Mouse (Mus musculus): ENCODE results near the gene Olfr30.
"Not testable (repeated sequence)": the region's sequence is repeated elsewhere in the genome, so short reads cannot be mapped to it uniquely, and the experiment has no call there.

Gene Olfr30

GRCm38 (mm10) chr11:58462170-58462569, at the start of gene Olfr30:
Gene Olfr30 (minus strand): TSS chr11:58462270.
- DNase-seq = no peak

- not testable (repeated sequence) for DNase-seq
These were observed 47.0 kb upstream of the Olfr30 start for GRCm38 (mm10) chr11:58509058-58509457.

GRCm38 (mm10) chr11:58502472-58502871, 40.4 kb upstream of the Olfr30 start, which contains the start of gene Olfr331:
Gene Olfr331 (minus strand): TSS chr11:58502572.
- DNase-seq = not testable (repeated sequence)

- no peak for DNase-seq
These were observed 37.2 kb upstream of the Olfr30 start for GRCm38 (mm10) chr11:58499290-58499689.

- no peak for DNase-seq
These were observed 36.7 kb upstream of the Olfr30 start for GRCm38 (mm10) chr11:58498761-58499160.

- DNase-seq = no peak
These were observed 30.4 kb upstream of the Olfr30 start, which contains the start of gene Olfr332 for GRCm38 (mm10) chr11:58492455-58492854. Gene Olfr332 (minus strand): TSS chr11:58492555.

GRCm38 (mm10) chr11:58453592-58453991, 8.5 kb downstream of the Olfr30 start:
- DNase-seq = no peak

- DNase-seq = no peak
These were observed 9.3 kb downstream of the Olfr30 start, which contains the start of gene Lypd9 for GRCm38 (mm10) chr11:58452759-58453158. Gene Lypd9 (minus strand): TSS chr11:58452923.

- DNase-seq = no peak
These were observed 24.2 kb downstream of the Olfr30 start for GRCm38 (mm10) chr11:58437866-58438265.

GRCm38 (mm10) chr11:58432259-58432658, 29.8 kb downstream of the Olfr30 start, which contains the start of gene Gm12253:
Gene Gm12253 (plus strand): TSS chr11:58432559.
- no peak for DNase-seq

GRCm38 (mm10) chr11:58420815-58421214, 41.3 kb downstream of the Olfr30 start, which contains the start of gene 1810065E05Rik:
Gene 1810065E05Rik (plus strand): TSS chr11:58421111.
- no peak for DNase-seq

- no peak for DNase-seq
These were observed 43.7 kb downstream of the Olfr30 start for GRCm38 (mm10) chr11:58418336-58418735.

- DNase-seq = peak; percentile 5 to 18
These were observed 54.0 kb downstream of the Olfr30 start for GRCm38 (mm10) chr11:58408066-58408465.

Data from cerebellum, postnatal 36 days (tissue).